Mouse (Mus musculus) limb, embryonic 12.5 days (tissue): ENCODE results near the gene Elmo2. TPM values are rescaled to one million over a fixed set of nuclear protein-coding genes. Genes with fewer than 3 reads are reported as not detected.

Experiments used
- ATAC-seq: fragments of 200-750 bp; cut with Nextera tagmentation; 2 replicates; pipeline ENCODE4 v1.8.0; 2017; ENCODE audit warnings: low read depth, moderate TSS enrichment; ENCODE audit not compliant: insufficient number of reproducible peaks, insufficient read depth, low FRiP score, low TSS enrichment
- H3K27ac ChIP-seq: fragments of 300-500 bp; sonication (generic); 2 replicates; pipeline ENCODE4 v1.5.1; 2016; ENCODE audit warnings: mild to moderate bottlenecking, moderate library complexity
- H3K27me3 ChIP-seq: fragments of 300-500 bp; sonication (generic); 2 replicates; pipeline ENCODE4 v1.6.1; 2016; ENCODE audit warnings: mild to moderate bottlenecking, moderate library complexity
- H3K36me3 ChIP-seq: fragments of 300-500 bp; sonication (generic); 2 replicates; pipeline ENCODE4 v1.6.1; 2016; ENCODE audit warnings: mild to moderate bottlenecking, moderate library complexity
- H3K4me1 ChIP-seq: fragments of 300-500 bp; sonication (generic); replicated peaks from 2 replicates; pipeline ENCODE4 v1.6.1; 2016
- H3K4me2 ChIP-seq: fragments of 300-500 bp; sonication (generic); 2 replicates; pipeline ENCODE4 v1.6.1; 2016; ENCODE audit warnings: mild to moderate bottlenecking, moderate library complexity
- H3K4me3 ChIP-seq: fragments of 300-500 bp; sonication (generic); replicated peaks from 2 replicates; pipeline ENCODE4 v1.5.1; 2016; ENCODE audit warnings: mild to moderate bottlenecking
- H3K9ac ChIP-seq: fragments of 300-500 bp; sonication (generic); replicated peaks from 2 replicates; pipeline ENCODE4 v1.6.1; 2016; ENCODE audit warnings: mild to moderate bottlenecking, moderate library complexity
- H3K9me3 ChIP-seq: fragments of 300-500 bp; sonication (generic); 2 replicates; pipeline ENCODE4 v1.6.1; 2016; ENCODE audit warnings: mild to moderate bottlenecking, moderate library complexity
- WGBS: fragments of 180-500 bp; shearing (Covaris S2); methylation state at CpG from one replicate; pipeline ENCODE4 v1.1.7; 2016; 5-methylcytosine and 5-hydroxymethylcytosine counted together
- polyA plus RNA-seq: library from polyadenylated mRNA; unstranded; fragments of >200 nt; fragmentation: Nextera tagmentation; extraction: Ambion mirVana; gene quantifications from 2 replicates; pipeline ENCODE4 v1.2.1, GENCODE M21; 2016

The Elmo2 gene
- polyA plus RNA-seq, 1 experiment from 2014 or later: 83.2 TPM

- no peak for ATAC-seq
- no peak overlapping the region for H3K4me2 ChIP-seq
- no peak overlapping the region for H3K27ac ChIP-seq
- WGBS: 50% methylated on average over 7 of the region's 7 CpGs
- H3K4me1 ChIP-seq: peaks cover 12% of the 10 kb centered on the region
- H3K9ac ChIP-seq: no peak overlapping the region
- peaks cover 97% of the 10 kb centered on the region for H3K27me3 ChIP-seq
- no peaks in the 10 kb centered on the region for H3K9me3 ChIP-seq
- H3K4me3 ChIP-seq: no peak overlapping the region
- no peaks in the 10 kb centered on the region for H3K36me3 ChIP-seq
Observed at GRCm38 (mm10) chr2:165241786-165242185, 84.5 kb downstream of the Elmo2 start.

GRCm38 (mm10) chr2:165240371-165240770 is 85.9 kb downstream of the Elmo2 start:
- WGBS: 32% methylated on average over 8 of the region's 8 CpGs
- H3K9ac ChIP-seq: no peak overlapping the region
- no peak for ATAC-seq
- H3K4me2 ChIP-seq: no peak overlapping the region
- no peak overlapping the region for H3K4me3 ChIP-seq
- no peak overlapping the region for H3K27ac ChIP-seq
- H3K4me1 ChIP-seq: peaks cover 14% of the 10 kb centered on the region
- peaks cover 97% of the 10 kb centered on the region for H3K27me3 ChIP-seq
- H3K36me3 ChIP-seq: no peaks in the 10 kb centered on the region
- no peaks in the 10 kb centered on the region for H3K9me3 ChIP-seq

- peaks cover 21% of the 10 kb centered on the region for H3K4me1 ChIP-seq
- no peak overlapping the region for H3K4me3 ChIP-seq
- H3K9ac ChIP-seq: no peak overlapping the region; the same call in 1 of the 2 replicates
- H3K36me3 ChIP-seq: no peaks in the 10 kb centered on the region
- H3K9me3 ChIP-seq: no peaks in the 10 kb centered on the region
- no peak for ATAC-seq
- H3K4me2 ChIP-seq: no peak overlapping the region
- H3K27me3 ChIP-seq: peaks cover 99% of the 10 kb centered on the region
- 10% methylated on average over 15 of the region's 15 CpGs for WGBS
- no peak overlapping the region for H3K27ac ChIP-seq
Observed at GRCm38 (mm10) chr2:165239533-165240144, 86.6 kb downstream of the Elmo2 start.

GRCm38 (mm10) chr2:165238416-165239145 is 87.7 kb downstream of the Elmo2 start:
- Histone ChIP-seq H3K4me3 (no peak overlapping the region), H3K36me3 (no peaks in the 10 kb centered on the region), H3K9me3 (no peaks in the 10 kb centered on the region), H3K4me1 (peaks cover 32% of the 10 kb centered on the region), H3K9ac (no peak overlapping the region), H3K27ac (no peak overlapping the region), H3K27me3 (peaks cover 99% of the 10 kb centered on the region), H3K4me2 (no peak overlapping the region)
- WGBS: 4% methylated on average over 12 of the region's 12 CpGs
- ATAC-seq: no peak

Other genes starting within 250 kb of the Elmo2 start
- not detected in 2 replicates for gene 1700025C18Rik, start 235.7 kb downstream of the Elmo2 start, polyA plus RNA-seq
- 0.90 and 1.9 TPM in 2 replicates for gene Cdh22, start 91.6 kb downstream of the Elmo2 start, polyA plus RNA-seq
- 47.2 and 48.3 TPM in 2 replicates for gene Slc35c2, start 38.6 kb downstream of the Elmo2 start, polyA plus RNA-seq
- 0.74 and 1.2 TPM in 2 replicates for gene Zfp663, start 42.2 kb upstream of the Elmo2 start, polyA plus RNA-seq
- gene Zfp334, start 61.8 kb upstream of the Elmo2 start, polyA plus RNA-seq: 17.4 and 18.4 TPM in 2 replicates
- not detected in 2 replicates for gene Ocstamp, start 73.9 kb upstream of the Elmo2 start, polyA plus RNA-seq
- gene Slc13a3, start 146.8 kb upstream of the Elmo2 start, polyA plus RNA-seq: 0.06 TPM in 1 of 2 replicates, not detected in the other
- 52.3 and 57.7 TPM in 2 replicates for gene Trp53rka, start 166.8 kb upstream of the Elmo2 start, polyA plus RNA-seq
- 6.3 and 7.1 TPM in 2 replicates for gene Slc2a10, start 177.3 kb upstream of the Elmo2 start, polyA plus RNA-seq